Mouse (Mus musculus) lung, adult 2 months (tissue): ENCODE measurements around the gene Cdh16.

Experiments used
- CTCF ChIP-seq: fragments of 200-500 bp; IDR thresholded peaks from 2 replicates; pipeline ENCODE4 v1.5.1; 2011; ENCODE audit warnings: mild to moderate bottlenecking, low read length, control low read depth; ENCODE audit not compliant: insufficient read depth
- POLR2A ChIP-seq: fragments of 200-500 bp; IDR thresholded peaks from 2 replicates; pipeline ENCODE4 v1.6.1; 2011; ENCODE audit warnings: low read depth, mild to moderate bottlenecking, control low read depth, low read length, borderline replicate concordance; ENCODE audit errors: extremely low read depth

DNA sequence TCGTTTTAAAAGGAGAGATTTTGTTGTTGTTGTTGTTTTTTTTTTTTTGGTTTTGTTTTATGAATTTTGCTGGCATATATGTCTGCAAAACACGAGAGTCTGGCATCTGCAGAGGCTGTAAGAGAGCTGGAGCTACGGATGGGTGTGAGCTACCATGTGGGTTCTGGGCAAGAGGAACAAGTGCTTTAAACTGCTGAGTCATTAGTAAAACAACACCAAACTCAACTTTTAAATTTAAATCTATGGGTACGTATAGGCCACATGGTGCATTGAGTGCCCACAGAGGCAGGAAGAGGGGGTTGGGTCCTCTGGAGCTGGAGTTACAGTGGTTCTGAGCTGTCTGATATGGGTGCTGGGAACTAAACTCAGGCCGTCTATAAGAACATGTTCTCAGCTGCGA lies 13.8 kb upstream of the Cdh16 start:
- TF ChIP-seq CTCF (no peak), POLR2A (no peak)
